Mouse (Mus musculus) liver, embryonic 12.5 days (tissue): ENCODE results near the gene Rab27a. TPM values are rescaled to one million over a fixed set of nuclear protein-coding genes. Genes with fewer than 3 reads are reported as not detected.

ENCODE experiments used
- ATAC-seq: fragments of 200-750 bp; cut with Nextera tagmentation; 2 replicates; pipeline ENCODE4 v1.8.0; 2017; ENCODE audit warnings: moderate number of reproducible peaks, mild to moderate bottlenecking, moderate library complexity
- H3K27ac ChIP-seq: fragments of 300-500 bp; sonication (generic); 2 replicates; pipeline ENCODE4 v1.5.1; 2016; ENCODE audit warnings: mild to moderate bottlenecking
- H3K27me3 ChIP-seq: fragments of 300-500 bp; sonication (generic); replicated peaks from 2 replicates; pipeline ENCODE4 v1.6.1; 2016; ENCODE audit warnings: mild to moderate bottlenecking, moderate library complexity
- H3K36me3 ChIP-seq: fragments of 300-500 bp; sonication (generic); 2 replicates; pipeline ENCODE4 v1.6.1; 2016; ENCODE audit warnings: mild to moderate bottlenecking, moderate library complexity
- H3K4me1 ChIP-seq: fragments of 300-500 bp; sonication (generic); 2 replicates; pipeline ENCODE4 v1.6.1; 2016
- H3K4me2 ChIP-seq: fragments of 300-500 bp; sonication (generic); 2 replicates; pipeline ENCODE4 v1.6.1; 2016; ENCODE audit warnings: mild to moderate bottlenecking, moderate library complexity
- H3K4me3 ChIP-seq: fragments of 300-500 bp; sonication (generic); 2 replicates; pipeline ENCODE4 v1.5.1; 2016; ENCODE audit warnings: mild to moderate bottlenecking, moderate library complexity
- H3K9ac ChIP-seq: fragments of 300-500 bp; sonication (generic); 2 replicates; pipeline ENCODE4 v1.6.1; 2016; ENCODE audit warnings: mild to moderate bottlenecking, moderate library complexity
- H3K9me3 ChIP-seq: fragments of 300-500 bp; sonication (generic); replicated peaks from 2 replicates; pipeline ENCODE4 v1.6.1; 2016; ENCODE audit warnings: mild to moderate bottlenecking, moderate library complexity
- WGBS: fragments of 180-500 bp; shearing (Covaris S2); methylation state at CpG from one replicate; pipeline ENCODE4 v1.1.7; 2016; ENCODE audit not compliant: insufficient replicate concordance; 5-methylcytosine and 5-hydroxymethylcytosine counted together
- polyA plus RNA-seq: library from polyadenylated mRNA; unstranded; fragments of >200 nt; fragmentation: Nextera tagmentation; extraction: Ambion mirVana; gene quantifications from 2 replicates; pipeline ENCODE4 v1.2.1, GENCODE M21; 2016

Gene Rab27a
- polyA plus RNA-seq, result 4.8 and 5.2 TPM in 2 replicates

- no peaks in the 10 kb centered on the region for H3K9me3 ChIP-seq
- peak within 1 kb of the TSS; percentile 86 for H3K4me2 ChIP-seq
- H3K36me3 ChIP-seq, result no peaks in the 10 kb centered on the region
- peak within 1 kb of the TSS; percentile 61 for H3K4me3 ChIP-seq
- WGBS, result 1% methylated on average over 41 of the region's 41 CpGs
- H3K27me3 ChIP-seq, result no peaks in the 10 kb centered on the region
- H3K4me1 ChIP-seq, result peaks cover 36% of the 10 kb centered on the region
- H3K9ac ChIP-seq, result peak within 1 kb of the TSS; percentile 66
- H3K27ac ChIP-seq, result 0 out of 2 replicates have a peak within 1 kb of the TSS, but pooled peaks have one; percentile 43
- peak; percentile 65 for ATAC-seq
Observed at GRCm38 (mm10) chr9:73044146-73045079, at the start of gene Rab27a. Gene Rab27a, plus strand, starts transcription at chr9:73044854.

- Histone ChIP-seq H3K36me3 (no peaks in the 10 kb centered on the region), H3K4me3 (no peak overlapping the region), H3K4me2 (no peak overlapping the region), H3K27me3 (no peaks in the 10 kb centered on the region), H3K9ac (no peak overlapping the region), H3K27ac (no peak overlapping the region), H3K9me3 (no peaks in the 10 kb centered on the region), H3K4me1 (no peaks in the 10 kb centered on the region)
- ATAC-seq, result no peak
Observed at GRCm38 (mm10) chr9:72996167-72996566, 48.5 kb upstream of the Rab27a start.

DNA sequence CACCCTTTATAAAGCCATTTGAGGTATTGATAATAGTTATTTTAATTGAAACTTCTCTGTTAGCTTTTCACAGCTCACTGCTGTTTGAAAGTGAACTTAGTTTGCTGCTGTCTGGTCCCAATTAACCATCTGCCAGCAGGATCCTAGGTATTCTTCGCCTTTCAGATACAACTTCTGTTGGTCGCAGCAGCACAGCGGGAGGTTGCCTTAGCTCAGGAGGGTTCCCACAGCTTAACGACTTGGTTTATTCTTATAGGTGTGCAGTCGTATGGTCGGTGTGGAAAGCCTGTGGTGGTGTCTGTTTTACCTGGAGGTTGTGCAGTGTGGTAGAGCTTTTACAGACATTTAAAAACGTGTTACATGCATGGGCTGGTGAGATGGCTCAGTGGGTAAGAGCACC, 47.8 kb upstream of the Rab27a start:
- whole genome bisulfite sequencing, result 67% methylated on average over 7 of the region's 7 CpGs
- Histone ChIP-seq H3K27me3 (no peaks in the 10 kb centered on the region), H3K4me2 (no peak overlapping the region), H3K4me3 (no peak overlapping the region), H3K9me3 (no peaks in the 10 kb centered on the region), H3K9ac (no peak overlapping the region), H3K27ac (no peak overlapping the region), H3K36me3 (no peaks in the 10 kb centered on the region), H3K4me1 (no peaks in the 10 kb centered on the region)
- ATAC-seq, result no peak

- Histone ChIP-seq H3K36me3 (no peaks in the 10 kb centered on the region), H3K4me1 (no peaks in the 10 kb centered on the region), H3K9ac (no peak overlapping the region), H3K4me2 (no peak overlapping the region), H3K9me3 (no peaks in the 10 kb centered on the region), H3K4me3 (no peak overlapping the region), H3K27me3 (no peaks in the 10 kb centered on the region), H3K27ac (no peak overlapping the region)
- 66% methylated on average over 2 of the region's 2 CpGs for WGBS
- ATAC-seq, result no peak
Observed at GRCm38 (mm10) chr9:73000487-73000886, 44.2 kb upstream of the Rab27a start.

DNA sequence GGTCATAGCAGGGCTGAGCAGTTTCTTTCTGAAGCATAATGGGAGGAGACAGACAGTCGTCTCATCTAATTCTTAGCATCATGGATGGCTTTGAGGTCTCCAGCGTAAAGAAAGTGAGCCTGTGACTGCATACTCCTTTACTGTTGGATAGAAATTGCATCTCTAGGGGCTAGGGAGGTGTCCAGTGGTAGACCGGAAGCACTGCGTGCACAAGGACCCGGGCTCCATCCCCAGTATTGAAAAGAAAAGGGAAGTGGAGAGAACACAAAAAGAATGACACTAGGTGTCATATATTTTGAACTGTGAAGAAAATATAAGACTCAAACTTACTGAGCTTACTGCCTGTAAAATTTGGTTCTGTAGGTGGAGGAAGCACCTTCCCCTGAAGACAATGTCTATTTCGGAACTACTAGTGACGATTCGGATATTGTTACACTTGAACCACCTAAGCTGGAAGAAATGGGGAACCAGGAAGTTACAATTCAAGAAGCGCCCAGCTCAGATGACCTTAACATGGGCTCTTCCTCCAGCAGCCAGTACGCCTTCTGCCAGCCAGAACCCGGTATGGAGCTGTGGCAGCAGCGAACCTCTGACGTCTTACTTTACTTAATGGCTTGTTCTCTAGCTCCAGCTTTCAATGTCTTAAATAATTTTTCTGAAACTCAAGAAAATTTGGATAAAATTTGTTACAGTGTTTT, 43.2 kb upstream of the Rab27a start:
- no peaks in the 10 kb centered on the region for H3K9me3 ChIP-seq
- peaks cover 8% of the 10 kb centered on the region for H3K36me3 ChIP-seq
- H3K4me2 ChIP-seq, result no peak overlapping the region
- no peaks in the 10 kb centered on the region for H3K4me1 ChIP-seq
- no peak overlapping the region for H3K9ac ChIP-seq
- H3K27me3 ChIP-seq, result no peaks in the 10 kb centered on the region
- ATAC-seq, result no peak
- no peak overlapping the region for H3K27ac ChIP-seq
- no peak overlapping the region for H3K4me3 ChIP-seq
- 65% methylated on average over 13 of the region's 13 CpGs for WGBS

GRCm38 (mm10) chr9:73002177-73002576, 42.5 kb upstream of the Rab27a start:
- ATAC-seq, result no peak
- no peaks in the 10 kb centered on the region for H3K4me1 ChIP-seq
- H3K36me3 ChIP-seq, result peaks cover 8% of the 10 kb centered on the region
- no peak overlapping the region for H3K27ac ChIP-seq
- no peak overlapping the region for H3K4me2 ChIP-seq
- H3K27me3 ChIP-seq, result no peaks in the 10 kb centered on the region
- H3K9me3 ChIP-seq, result no peaks in the 10 kb centered on the region
- 60% methylated on average over 3 of the region's 3 CpGs for WGBS
- no peak overlapping the region for H3K9ac ChIP-seq
- no peak overlapping the region for H3K4me3 ChIP-seq

- H3K4me3 ChIP-seq, result no peak overlapping the region
- peaks cover 8% of the 10 kb centered on the region for H3K36me3 ChIP-seq
- WGBS, result 88% methylated on average over 8 of the region's 8 CpGs
- no peak overlapping the region for H3K4me2 ChIP-seq
- H3K4me1 ChIP-seq, result no peaks in the 10 kb centered on the region
- H3K27ac ChIP-seq, result no peak overlapping the region
- no peaks in the 10 kb centered on the region for H3K27me3 ChIP-seq
- ATAC-seq, result no peak
- no peak overlapping the region for H3K9ac ChIP-seq
- no peaks in the 10 kb centered on the region for H3K9me3 ChIP-seq
Observed at GRCm38 (mm10) chr9:73004076-73004475, 40.6 kb upstream of the Rab27a start.

- H3K36me3 ChIP-seq, result peaks cover 11% of the 10 kb centered on the region
- WGBS, result 71% methylated on average over 6 of the region's 6 CpGs
Observed at GRCm38 (mm10) chr9:73005106-73005505, 39.5 kb upstream of the Rab27a start.

GRCm38 (mm10) chr9:73006175-73006574, 38.5 kb upstream of the Rab27a start:
- H3K27me3 ChIP-seq, result no peaks in the 10 kb centered on the region
- no peak for ATAC-seq
- no peak overlapping the region for H3K4me2 ChIP-seq
- H3K9me3 ChIP-seq, result no peaks in the 10 kb centered on the region
- H3K4me1 ChIP-seq, result no peaks in the 10 kb centered on the region
- 79% methylated on average over 3 of the region's 3 CpGs for WGBS
- no peak overlapping the region for H3K4me3 ChIP-seq
- no peak overlapping the region for H3K9ac ChIP-seq
- H3K36me3 ChIP-seq, result peaks cover 20% of the 10 kb centered on the region
- H3K27ac ChIP-seq, result no peak overlapping the region

More at GRCm38 (mm10) chr9:73005106-73005505, 39.5 kb upstream of the Rab27a start:
- Histone ChIP-seq H3K9me3 (no peaks in the 10 kb centered on the region), H3K4me2 (no peak overlapping the region), H3K27me3 (no peaks in the 10 kb centered on the region), H3K9ac (no peak overlapping the region), H3K4me1 (no peaks in the 10 kb centered on the region), H3K27ac (no peak overlapping the region), H3K4me3 (no peak overlapping the region)
- no peak for ATAC-seq

DNA sequence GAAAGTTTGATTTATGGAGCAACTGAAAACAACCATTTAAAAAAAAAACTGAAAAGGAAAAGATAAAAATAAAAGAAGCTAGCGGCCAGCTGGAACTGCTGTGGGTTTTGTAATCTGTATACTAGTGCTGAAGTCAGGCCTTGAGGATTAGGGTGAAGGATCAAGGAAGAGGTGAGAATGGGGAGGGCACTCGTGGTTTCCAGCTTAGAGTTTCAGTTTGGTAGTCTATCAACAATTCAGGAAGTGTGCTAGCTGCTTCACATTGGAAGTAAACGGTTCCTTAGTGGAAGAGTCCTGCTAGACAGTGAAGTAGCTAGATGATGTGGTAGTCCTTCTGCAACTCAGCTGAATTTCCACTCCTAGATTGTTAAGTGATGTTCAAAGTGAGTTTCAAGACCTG, 36.3 kb upstream of the Rab27a start:
- WGBS, result 39% methylated on average over 3 of the region's 3 CpGs
- no peak overlapping the region for H3K27ac ChIP-seq
- H3K4me1 ChIP-seq, result no peaks in the 10 kb centered on the region
- peaks cover 30% of the 10 kb centered on the region for H3K36me3 ChIP-seq
- ATAC-seq, result no peak
- H3K9ac ChIP-seq, result no peak overlapping the region
- H3K4me2 ChIP-seq, result no peak overlapping the region
- no peaks in the 10 kb centered on the region for H3K9me3 ChIP-seq
- no peak overlapping the region for H3K4me3 ChIP-seq
- H3K27me3 ChIP-seq, result no peaks in the 10 kb centered on the region

DNA sequence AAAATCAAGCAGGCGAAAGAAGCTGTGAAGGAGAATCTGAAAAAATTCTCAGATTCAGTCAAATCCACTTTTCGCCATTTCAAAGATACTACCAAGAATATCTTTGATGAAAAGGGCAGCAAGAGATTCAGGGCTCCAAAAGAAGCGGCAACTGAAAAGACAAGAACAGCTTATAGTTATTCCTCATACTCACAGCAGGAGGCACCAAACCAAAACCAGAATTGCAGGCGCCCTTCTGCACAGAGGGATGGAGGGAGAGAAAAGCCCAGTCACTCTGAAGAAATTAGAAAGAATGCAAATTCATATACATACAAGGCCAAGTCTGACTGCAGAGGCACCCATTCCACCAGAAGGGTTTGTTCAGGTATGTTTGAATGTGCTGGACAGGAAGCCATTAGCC, 32.0 kb upstream of the Rab27a start:
- H3K9ac ChIP-seq, result no peak overlapping the region

DNA sequence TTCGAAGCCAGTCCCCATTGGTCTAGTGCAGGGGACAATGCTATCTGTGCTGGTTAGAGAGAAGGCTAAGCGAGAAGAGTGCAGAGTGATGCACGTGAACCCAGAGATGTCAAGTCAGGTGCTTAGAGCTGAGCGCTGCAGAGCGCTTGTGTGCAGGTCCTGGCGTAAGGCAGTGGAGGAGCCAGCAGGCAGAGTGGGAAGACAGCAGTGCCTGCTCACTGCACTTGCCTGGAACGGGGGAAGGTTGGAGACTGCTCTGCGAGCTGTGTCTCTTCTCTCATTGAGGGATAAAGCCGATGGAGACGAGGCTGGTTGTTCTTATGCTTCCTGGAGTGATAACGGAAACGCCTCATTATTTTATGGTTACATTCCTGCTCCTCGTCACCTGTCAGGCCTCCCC, 29.9 kb upstream of the Rab27a start:
- WGBS, result 78% methylated on average over 13 of the region's 13 CpGs
- Histone ChIP-seq H3K27ac (no peak overlapping the region), H3K4me3 (no peak overlapping the region), H3K9ac (no peak overlapping the region), H3K4me1 (no peaks in the 10 kb centered on the region), H3K4me2 (no peak overlapping the region), H3K9me3 (no peaks in the 10 kb centered on the region), H3K36me3 (peaks cover 82% of the 10 kb centered on the region), H3K27me3 (no peaks in the 10 kb centered on the region)
- no peak for ATAC-seq

More for the DNA sequence above, 32.0 kb upstream of the Rab27a start:
- no peaks in the 10 kb centered on the region for H3K9me3 ChIP-seq
- H3K36me3 ChIP-seq, result peaks cover 63% of the 10 kb centered on the region
- no peaks in the 10 kb centered on the region for H3K27me3 ChIP-seq
- no peak overlapping the region for H3K4me3 ChIP-seq
- no peak overlapping the region for H3K4me2 ChIP-seq
- H3K27ac ChIP-seq, result no peak overlapping the region
- no peak for ATAC-seq
- WGBS, result 85% methylated on average over 4 of the region's 4 CpGs
- H3K4me1 ChIP-seq, result no peaks in the 10 kb centered on the region
